Mouse (Mus musculus) intestine, postnatal 0 days (tissue): ENCODE measurements around the gene Cdrt4. TPM values are rescaled to one million over a fixed set of nuclear protein-coding genes. Genes with fewer than 3 reads are reported as not detected.

Experiments used
- ATAC-seq: fragments of 200-750 bp; cut with Nextera tagmentation; 2 replicates; pipeline ENCODE4 v1.8.0; 2017; ENCODE audit warnings: mild to moderate bottlenecking, moderate TSS enrichment, moderate library complexity
- H3K27ac ChIP-seq: fragments of 300-500 bp; sonication (generic); 2 replicates; pipeline ENCODE4 v1.5.1; 2014; ENCODE audit warnings: mild to moderate bottlenecking, low read depth, low read length, moderate library complexity
- H3K27me3 ChIP-seq: fragments of 300-500 bp; sonication (generic); replicated peaks from 2 replicates; pipeline ENCODE4 v1.6.1; 2014; ENCODE audit warnings: low read length, mixed read lengths; ENCODE audit not compliant: control insufficient read depth, insufficient read depth
- H3K36me3 ChIP-seq: fragments of 300-500 bp; sonication (generic); 2 replicates; pipeline ENCODE4 v1.6.1; 2014; ENCODE audit warnings: mild to moderate bottlenecking, moderate library complexity; ENCODE audit not compliant: control insufficient read depth, insufficient read depth
- H3K4me1 ChIP-seq: fragments of 300-500 bp; sonication (generic); replicated peaks from 2 replicates; pipeline ENCODE4 v1.6.1; 2014; ENCODE audit warnings: antibody characterized with exemption, low read length, mixed read lengths; ENCODE audit not compliant: control insufficient read depth, insufficient read depth
- H3K4me2 ChIP-seq: fragments of 300-500 bp; sonication (generic); replicated peaks from 2 replicates; pipeline ENCODE4 v1.6.1; 2014; ENCODE audit warnings: low read depth, mild to moderate bottlenecking, moderate library complexity
- H3K4me3 ChIP-seq: fragments of 300-500 bp; sonication (generic); 2 replicates; pipeline ENCODE4 v1.5.1; 2014; ENCODE audit warnings: low read depth, low read length
- H3K9ac ChIP-seq: fragments of 300-500 bp; sonication (generic); 2 replicates; pipeline ENCODE4 v1.6.1; 2014; ENCODE audit warnings: mild to moderate bottlenecking, low read depth, low read length
- H3K9me3 ChIP-seq: fragments of 300-500 bp; sonication (generic); 2 replicates; pipeline ENCODE4 v1.6.1; 2016; ENCODE audit warnings: mixed run types; ENCODE audit not compliant: control insufficient read depth
- CTCF ChIP-seq: sonication (generic); IDR thresholded peaks from 2 replicates; pipeline ENCODE4 v1.5.1; 2016; ENCODE audit warnings: low read depth, mild to moderate bottlenecking, control low read depth, antibody characterized with exemption, moderate library complexity
- WGBS: fragments of 180-500 bp; shearing (Covaris S2); extraction: QIAGEN DNeasy Blood & Tissue Kit; methylation state at CpG from one replicate; pipeline ENCODE4 v1.1.7; 2014; 5-methylcytosine and 5-hydroxymethylcytosine counted together
- polyA plus RNA-seq: library from polyadenylated mRNA; unstranded; fragments of >200 nt; fragmentation: Nextera tagmentation; extraction: Ambion mirVana; gene quantifications from 2 replicates; pipeline ENCODE4 v1.2.1, GENCODE M21; 2015

Cdrt4 gene
- polyA plus RNA-seq, 1 experiment from 2014 or later: not detected

DNA sequence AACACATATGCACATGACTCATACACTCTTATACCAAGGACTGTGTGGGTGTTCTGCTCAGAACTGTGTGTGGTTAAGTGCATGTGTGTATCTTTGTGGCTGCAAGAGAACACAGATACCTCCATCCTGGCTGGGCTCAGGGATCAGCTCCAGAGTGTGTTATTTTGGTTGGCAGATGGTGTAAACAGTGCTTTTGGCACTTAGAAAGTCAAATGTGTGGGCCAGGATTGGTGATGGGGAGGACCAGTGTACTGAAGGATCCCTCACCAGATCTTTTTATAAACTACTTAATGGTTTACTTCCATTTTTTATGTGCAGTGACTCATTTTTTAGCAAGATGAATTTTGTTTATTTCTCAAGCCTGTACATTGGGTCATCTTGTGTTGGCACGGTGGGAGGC is 26.2 kb downstream of the Cdrt4 start:
- Histone ChIP-seq H3K4me3 (no peak overlapping the region), H3K27me3 (no peaks in the 10 kb centered on the region), H3K4me2 (no peak overlapping the region), H3K9ac (no peak overlapping the region), H3K27ac (no peak overlapping the region), H3K36me3 (no peaks in the 10 kb centered on the region), H3K4me1 (no peaks in the 10 kb centered on the region), H3K9me3 (no peaks in the 10 kb centered on the region)
- no peak for ATAC-seq
- no peak for TF ChIP-seq CTCF
- WGBS: 77% methylated on average over 1 of the region's 1 CpGs

DNA sequence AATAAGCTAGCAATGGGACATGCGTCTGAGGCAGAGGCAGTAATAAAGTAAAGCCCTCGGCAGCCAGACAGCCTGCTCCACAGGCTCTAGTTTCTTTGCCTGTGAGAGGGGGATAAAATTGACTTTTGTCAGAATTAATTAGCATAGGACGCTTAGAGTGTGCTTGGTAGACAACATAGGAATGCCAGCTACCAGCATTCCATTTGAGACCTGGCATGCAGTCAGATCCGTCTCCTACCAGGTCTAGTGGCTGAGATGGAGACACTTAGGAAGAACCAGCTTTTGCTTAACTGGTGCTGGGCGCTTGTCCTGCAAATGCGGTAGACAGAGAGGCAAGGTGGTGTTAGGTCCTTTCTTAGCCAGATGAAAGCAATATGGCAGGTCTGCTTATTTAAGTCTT is 27.9 kb downstream of the Cdrt4 start:
- TF ChIP-seq CTCF: no peak
- H3K27ac ChIP-seq: no peak overlapping the region
- H3K4me2 ChIP-seq: no peak overlapping the region
- no peaks in the 10 kb centered on the region for H3K9me3 ChIP-seq
- H3K36me3 ChIP-seq: no peaks in the 10 kb centered on the region
- ATAC-seq: no peak
- H3K27me3 ChIP-seq: no peaks in the 10 kb centered on the region
- H3K9ac ChIP-seq: no peak overlapping the region
- H3K4me3 ChIP-seq: no peak overlapping the region
- no peaks in the 10 kb centered on the region for H3K4me1 ChIP-seq
- WGBS: 75% methylated on average over 6 of the region's 6 CpGs

- Histone ChIP-seq H3K4me1 (no peaks in the 10 kb centered on the region), H3K9ac (no peak overlapping the region), H3K27me3 (no peaks in the 10 kb centered on the region), H3K9me3 (no peaks in the 10 kb centered on the region), H3K27ac (no peak overlapping the region), H3K36me3 (no peaks in the 10 kb centered on the region), H3K4me2 (no peak overlapping the region), H3K4me3 (no peak overlapping the region)
- no peak for TF ChIP-seq CTCF
- 73% methylated on average over 3 of the region's 3 CpGs for WGBS
- no peak for ATAC-seq
Measured at GRCm38 (mm10) chr11:62981729-62982128, 30.7 kb downstream of the Cdrt4 start.

DNA sequence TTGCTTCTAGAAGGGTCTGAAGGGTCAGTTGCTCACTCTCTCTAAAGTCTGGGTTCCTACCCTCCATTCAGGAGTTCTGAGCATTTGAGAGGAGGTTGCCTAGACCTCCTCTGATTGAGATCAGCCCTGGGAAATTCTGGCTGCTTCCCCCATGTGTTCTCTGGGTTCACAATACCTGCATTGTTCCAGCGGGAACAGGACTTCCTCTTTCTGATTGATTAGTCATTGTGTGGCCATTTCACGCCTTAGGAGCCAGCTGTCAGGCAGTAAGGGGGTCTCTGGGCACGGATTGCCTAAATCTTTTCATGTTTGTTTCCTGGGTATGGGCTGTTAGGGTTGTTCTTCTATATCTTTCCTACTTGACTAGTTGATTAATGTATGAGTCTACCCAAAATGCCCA is 32.8 kb downstream of the Cdrt4 start:
- no peak overlapping the region for H3K27ac ChIP-seq
- H3K4me3 ChIP-seq: no peak overlapping the region
- no peaks in the 10 kb centered on the region for H3K4me1 ChIP-seq
- no peaks in the 10 kb centered on the region for H3K36me3 ChIP-seq
- 38% methylated on average over 3 of the region's 3 CpGs for WGBS
- ATAC-seq: no peak
- H3K9ac ChIP-seq: no peak overlapping the region
- no peaks in the 10 kb centered on the region for H3K9me3 ChIP-seq
- H3K27me3 ChIP-seq: no peaks in the 10 kb centered on the region
- H3K4me2 ChIP-seq: no peak overlapping the region
- no peak for TF ChIP-seq CTCF

DNA sequence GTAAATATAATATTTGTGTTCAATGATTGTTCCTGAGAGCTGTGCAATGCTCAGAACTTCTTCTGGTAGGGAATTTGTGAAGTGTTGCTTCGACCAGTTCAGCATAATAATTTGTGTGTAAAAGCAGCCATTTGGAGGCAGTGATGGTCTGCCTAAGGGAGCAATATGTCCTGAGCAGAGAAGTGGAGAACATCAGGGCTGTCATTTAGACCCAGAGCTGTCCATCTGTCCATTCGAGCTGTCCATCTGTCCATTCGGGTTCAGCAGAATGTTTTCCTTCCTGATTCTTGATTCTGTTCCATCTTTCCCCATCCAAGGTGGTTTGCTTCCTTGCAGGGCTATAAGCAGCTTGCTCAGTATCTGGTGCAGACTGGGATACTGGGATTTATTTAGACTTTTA is 33.4 kb downstream of the Cdrt4 start:
- Histone ChIP-seq H3K4me1 (no peaks in the 10 kb centered on the region), H3K4me2 (no peak overlapping the region), H3K4me3 (no peak overlapping the region), H3K27ac (no peak overlapping the region), H3K9me3 (no peaks in the 10 kb centered on the region), H3K36me3 (no peaks in the 10 kb centered on the region), H3K9ac (no peak overlapping the region), H3K27me3 (no peaks in the 10 kb centered on the region)
- TF ChIP-seq CTCF: peak; percentile 38; the same call in 1 of the 2 replicates
- WGBS: 60% methylated on average over 3 of the region's 3 CpGs
- no peak for ATAC-seq

GRCm38 (mm10) chr11:62985075-62985474 is 34.1 kb downstream of the Cdrt4 start:
- H3K27ac ChIP-seq: no peak overlapping the region
- H3K9ac ChIP-seq: no peak overlapping the region
- H3K4me1 ChIP-seq: no peaks in the 10 kb centered on the region
- H3K27me3 ChIP-seq: no peaks in the 10 kb centered on the region
- H3K4me2 ChIP-seq: no peak overlapping the region
- no peaks in the 10 kb centered on the region for H3K36me3 ChIP-seq
- no peaks in the 10 kb centered on the region for H3K9me3 ChIP-seq
- TF ChIP-seq CTCF: no peak
- no peak for ATAC-seq
- H3K4me3 ChIP-seq: no peak overlapping the region
- 82% methylated on average over 3 of the region's 3 CpGs for WGBS

GRCm38 (mm10) chr11:62986578-62986977 is 35.6 kb downstream of the Cdrt4 start:
- no peak for TF ChIP-seq CTCF
- ATAC-seq: no peak
- Histone ChIP-seq H3K9me3 (no peaks in the 10 kb centered on the region), H3K9ac (no peak overlapping the region), H3K27ac (no peak overlapping the region), H3K4me1 (no peaks in the 10 kb centered on the region), H3K4me2 (no peak overlapping the region), H3K36me3 (no peaks in the 10 kb centered on the region), H3K27me3 (no peaks in the 10 kb centered on the region), H3K4me3 (no peak overlapping the region)
- 74% methylated on average over 4 of the region's 4 CpGs for WGBS
